Mouse (Mus musculus) layer of hippocampus, adult 2 months (tissue): ENCODE results near the gene Ubxn7. TPM values are rescaled to one million over a fixed set of nuclear protein-coding genes. Genes with fewer than 3 reads are reported as not detected.
A peak's percentile ranks its signal among the peaks of the same experiment; 100 is the strongest.

Experiments used
- DNase-seq, 2 experiments: peaks; one replicate each; pipeline ENCODE4 v3.0.0; 2022; ENCODE audit warnings: low spot score in 2 of 2
- H3K27ac ChIP-seq: fragments of 200-600 bp; 2 replicates; pipeline ENCODE4 v1.8.1; 2022
- H3K4me3 ChIP-seq: fragments of 200-600 bp; 2 replicates; pipeline ENCODE4 v1.8.1; 2022; ENCODE audit warnings: mild to moderate bottlenecking
- CTCF ChIP-seq: fragments of 200-600 bp; conservative IDR thresholded peaks from 2 replicates; pipeline ENCODE4 v1.8.1; 2022; ENCODE audit warnings: antibody characterized with exemption, mild to moderate bottlenecking, moderate library complexity
- total RNA-seq, 2 experiments: library from RNA; stranded (reverse); gene quantifications; 2 replicates each; pipeline ENCODE4 v1.2.3; 2021

Gene Ubxn7
- total RNA-seq, 2 experiments from 2014 or later, result 47.7 to 50.4 TPM

- 0 out of 2 replicates have a peak, but pooled peaks have one; percentile 17 for TF ChIP-seq CTCF
- peak within 1 kb of the TSS; percentile 81 for H3K4me3 ChIP-seq
- peak within 1 kb of the TSS; percentile 90 for H3K27ac ChIP-seq
- DNase-seq, result peak; percentile 88 to 93
Measured at GRCm38 (mm10) chr16:32419517-32420483, 87.7 kb downstream of the Ubxn7 start, which contains the start of gene Tctex1d2. Tctex1d2 (plus strand) TSS chr16:32419702.

- TF ChIP-seq CTCF, result no peak
- H3K4me3 ChIP-seq, result no peak overlapping the region
Measured at GRCm38 (mm10) chr16:32427506-32427905, 95.4 kb downstream of the Ubxn7 start.

GRCm38 (mm10) chr16:32430474-32431046, 98.5 kb downstream of the Ubxn7 start, which contains the start of gene Pcyt1a:
Pcyt1a (plus strand) TSS chr16:32430921.
- Histone ChIP-seq H3K4me3 (peak within 1 kb of the TSS; percentile 87), H3K27ac (peak within 1 kb of the TSS; percentile 93)
- peak; percentile 62 for TF ChIP-seq CTCF
- DNase-seq, result peak; percentile 87 to 89

More at GRCm38 (mm10) chr16:32427506-32427905, 95.4 kb downstream of the Ubxn7 start:
- H3K27ac ChIP-seq, result no peak overlapping the region
- DNase-seq, result no peak

- no peak for DNase-seq
- H3K27ac ChIP-seq, result peak overlapping the region; percentile 93
- TF ChIP-seq CTCF, result no peak
- peak overlapping the region; percentile 87 for H3K4me3 ChIP-seq
Measured at GRCm38 (mm10) chr16:32431047-32431591, 99.1 kb downstream of the Ubxn7 start.

GRCm38 (mm10) chr16:32431926-32432325, 99.9 kb downstream of the Ubxn7 start:
- DNase-seq, result no peak
- H3K4me3 ChIP-seq, result peak overlapping the region; percentile 87
- TF ChIP-seq CTCF, result no peak

GRCm38 (mm10) chr16:32433138-32433537, 101.1 kb downstream of the Ubxn7 start:
- Histone ChIP-seq H3K4me3 (no peak overlapping the region), H3K27ac (no peak overlapping the region)
- no peak for TF ChIP-seq CTCF
- no peak for DNase-seq

More at GRCm38 (mm10) chr16:32431926-32432325, 99.9 kb downstream of the Ubxn7 start:
- no peak overlapping the region for H3K27ac ChIP-seq

GRCm38 (mm10) chr16:32434066-32434465, 102.0 kb downstream of the Ubxn7 start:
- Histone ChIP-seq H3K27ac (no peak overlapping the region), H3K4me3 (no peak overlapping the region)
- no peak for TF ChIP-seq CTCF
- DNase-seq, result no peak

GRCm38 (mm10) chr16:32434691-32435090, 102.6 kb downstream of the Ubxn7 start:
- DNase-seq, result no peak
- TF ChIP-seq CTCF, result no peak
- Histone ChIP-seq H3K27ac (no peak overlapping the region), H3K4me3 (no peak overlapping the region)

- DNase-seq, result no peak
- no peak for TF ChIP-seq CTCF
- no peak overlapping the region for H3K4me3 ChIP-seq
- H3K27ac ChIP-seq, result no peak overlapping the region
Measured at GRCm38 (mm10) chr16:32436657-32437056, 104.6 kb downstream of the Ubxn7 start.

GRCm38 (mm10) chr16:32437266-32437665, 105.2 kb downstream of the Ubxn7 start:
- Histone ChIP-seq H3K4me3 (no peak overlapping the region), H3K27ac (no peak overlapping the region)
- no peak for TF ChIP-seq CTCF
- DNase-seq, result no peak

- DNase-seq, result no peak
- no peak for TF ChIP-seq CTCF
- no peak overlapping the region for H3K4me3 ChIP-seq
- no peak overlapping the region for H3K27ac ChIP-seq
Measured at GRCm38 (mm10) chr16:32441432-32441831, 109.4 kb downstream of the Ubxn7 start.

Other genes starting within 250 kb of the Ubxn7 start
- 10 to 100 TPM; 24.2 to 27.3 TPM for gene Pigx, start 232.5 kb upstream of the Ubxn7 start, total RNA-seq
- gene Cep19, start 232.5 kb upstream of the Ubxn7 start, total RNA-seq, result 10 to 100 TPM; 62.8 to 65.5 TPM
- gene Nrros, start 166.7 kb upstream of the Ubxn7 start, total RNA-seq, result 10 to 100 TPM; 11.2 to 11.6 TPM
- not detected for gene Bex6, start 152.4 kb upstream of the Ubxn7 start, total RNA-seq
- 10 to 100 TPM; 46.4 to 47.8 TPM for gene Fbxo45, start 85.1 kb upstream of the Ubxn7 start, total RNA-seq
- 10 to 100 TPM; 11.8 to 13.0 TPM for gene Wdr53, start 85.0 kb upstream of the Ubxn7 start, total RNA-seq
- not detected for gene Smco1, start 60.8 kb upstream of the Ubxn7 start, total RNA-seq
- gene Rnf168, start 54.8 kb upstream of the Ubxn7 start, total RNA-seq, result 10 to 100 TPM; 26.5 to 27.1 TPM
- gene Tm4sf19, start 68.2 kb downstream of the Ubxn7 start, total RNA-seq, result not detected
- gene Tctex1d2, start 87.4 kb downstream of the Ubxn7 start, total RNA-seq, result 10 to 100 TPM; 11.8 to 14.3 TPM
- 10 to 100 TPM; 32.6 to 33.7 TPM for gene Pcyt1a, start 98.7 kb downstream of the Ubxn7 start, total RNA-seq
- not detected for gene Slc51a, start 155.6 kb downstream of the Ubxn7 start, total RNA-seq
- not detected for gene Zdhhc19, start 164.0 kb downstream of the Ubxn7 start, total RNA-seq